Mouse (Mus musculus): Measurements from ENCODE around the gene Igsf21.

DNA sequence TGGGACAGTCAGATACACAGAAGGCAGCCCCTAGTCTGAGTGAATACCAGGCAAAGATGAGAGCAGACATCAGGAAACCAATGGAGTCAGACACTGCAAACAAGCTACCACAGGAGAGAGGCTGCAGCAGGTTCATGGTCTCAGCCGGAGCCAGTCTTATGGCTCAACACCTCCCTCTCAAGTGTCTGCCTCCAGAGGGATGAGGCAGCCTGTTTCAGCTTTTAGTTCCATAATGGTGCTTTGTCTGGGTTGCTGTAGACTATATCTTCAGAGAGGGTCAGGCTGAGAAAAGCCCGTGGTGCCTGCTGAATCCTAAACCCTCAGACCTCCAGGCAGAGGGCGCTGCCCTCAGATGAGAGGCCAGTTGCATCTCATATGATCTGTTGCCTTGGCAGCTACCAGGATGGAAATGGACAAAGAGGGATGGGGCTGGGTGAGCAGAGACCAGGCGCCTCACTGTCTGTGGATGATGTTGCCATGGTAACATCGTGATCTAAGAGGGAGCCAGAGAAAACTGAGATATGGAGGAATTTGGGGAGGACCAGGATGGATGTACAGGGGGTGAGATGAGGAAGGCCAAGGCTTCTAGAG, 39.2 kb upstream of the Igsf21 start:
- TF ChIP-seq CTCF (IDR thresholded peaks at IDR 0.05; ENCODE audit: low read depth): no peak
- no peak for TF ChIP-seq EP300 (IDR thresholded peaks at IDR 0.05; ENCODE audit: low read depth)
